ENCODE assay signal across 15 mouse cellular contexts in the genomic region with DNA sequence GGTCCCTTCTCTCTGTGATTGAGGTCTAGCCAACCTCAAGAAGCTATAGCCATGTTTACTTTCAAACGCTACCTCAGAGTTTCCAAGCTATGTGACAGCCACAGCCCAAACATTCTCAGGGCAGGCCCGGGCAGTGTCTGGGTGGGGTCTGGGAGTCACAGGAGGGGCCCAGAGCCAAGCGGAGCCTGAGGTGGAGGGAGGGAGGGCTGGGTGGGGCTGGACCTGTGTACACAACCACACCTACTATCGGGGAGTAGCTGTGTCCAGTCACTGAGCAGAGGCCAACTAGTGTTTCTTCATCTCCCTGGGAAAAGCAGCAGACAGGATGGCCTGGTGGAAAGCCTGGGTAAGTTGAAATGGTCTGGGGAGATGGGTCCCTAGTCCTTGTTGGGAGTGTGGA. TPM values are rescaled to one million over a fixed set of nuclear protein-coding genes. Genes with fewer than 3 reads are reported as not detected.
DNase-seq lines count a peak whose midpoint lies in the region; ATAC-seq and TF ChIP-seq lines count a peak whose summit lies in the region.
"Had no signal": no experiment of that assay in that cellular context is flagged by ENCODE, and none has a peak within 500 bp of the region (broad histone marks: within the 10 kb centered on the region; RNA-seq: fewer than 3 reads in every experiment).

Gene Anxa8 (plus strand): TSS at position 251 of the 400 bp plus-strand sequence.

- no peak within 1 kb of the TSS for H3ac ChIP-seq in C2C12 (ENCODE audit: control insufficient read depth, insufficient read length, low read depth)

- no peaks in the 10 kb centered on the region for H3K9me3 ChIP-seq in limb, embryonic 14.5 days (ENCODE audit: control insufficient read depth, low read length)
- H3K9me3 ChIP-seq: forebrain, embryonic 15.5 days; heart, embryonic 13.5 days; hindbrain, embryonic 15.5 days had no signal

- H3K4me3 ChIP-seq in C2C12 (ENCODE audit: insufficient read depth, poor library complexity, severe bottlenecking): peak within 1 kb of the TSS; percentile 21
- H3K4me3 ChIP-seq in limb, embryonic 14.5 days (replicated peaks; ENCODE audit: low read length): no peak within 1 kb of the TSS
- H3K4me3 ChIP-seq: forebrain, embryonic 15.5 days; heart, embryonic 13.5 days; hindbrain, embryonic 15.5 days; layer of hippocampus, adult 2 months had no signal

- H3K79me3 ChIP-seq in C2C12 (ENCODE audit: low read depth): peaks cover 9% of the 10 kb centered on the region

- ATAC-seq in limb, embryonic 14.5 days (ENCODE audit: low FRiP score, low read depth): no peak
- ATAC-seq in cerebellum, adult (ENCODE audit: insufficient number of reproducible peaks, low FRiP score, low TSS enrichment): no peak
- ATAC-seq: forebrain, embryonic 15.5 days had no signal

- WGBS in limb, embryonic 14.5 days: 53% methylated on average over 4 of the region's 4 CpGs

- H3K9ac ChIP-seq in limb, embryonic 14.5 days (ENCODE audit: low read depth, low read length, severe bottlenecking): peak within 1 kb of the TSS; percentile 16; the same call in 1 of the 2 replicates
- H3K9ac ChIP-seq: forebrain, embryonic 15.5 days; heart, embryonic 13.5 days; hindbrain, embryonic 15.5 days had no signal

- peaks cover 27% of the 10 kb centered on the region for H3K79me2 ChIP-seq in C2C12 (ENCODE audit: control insufficient read depth, insufficient read depth)

- TF ChIP-seq POLR2A in limb, embryonic 14.5 days (IDR thresholded peaks at IDR 0.05; ENCODE audit: borderline replicate concordance, extremely low read depth, insufficient read depth, insufficient read length): no peak

- H3K4me1 ChIP-seq in limb, embryonic 14.5 days (ENCODE audit: control insufficient read depth, insufficient read depth, low read length): peaks cover 6% of the 10 kb centered on the region; the same call in 1 of the 2 replicates
- H3K4me1 ChIP-seq: forebrain, embryonic 15.5 days; heart, embryonic 13.5 days; hindbrain, embryonic 15.5 days had no signal

- TF ChIP-seq CTCF in C2C12 (IDR thresholded peaks at IDR 0.05; ENCODE audit: control insufficient read depth, insufficient read depth, insufficient read length): no peak

- peak; percentile 31 for DNase-seq in ZHBTc4 (ENCODE audit: low read depth, low spot score)
- DNase-seq in limb, embryonic 14.5 days (ENCODE audit: low spot score): no peak
- DNase-seq in skeletal muscle tissue, adult 2 months (ENCODE audit: low read depth, low spot score): peak; percentile 22
- no peak for DNase-seq in spleen, adult 12 weeks (ENCODE audit: low spot score)
- no peak for DNase-seq in adrenal gland, adult 2 months
- DNase-seq: spleen, adult 18-20 months; thymus, postnatal 14 days had no signal

- 0 out of 2 replicates have a peak within 1 kb of the TSS, but pooled peaks have one; percentile 10 for H3K4me2 ChIP-seq in limb, embryonic 14.5 days (replicated peaks; ENCODE audit: low read depth, low read length, severe bottlenecking)
- H3K4me2 ChIP-seq: forebrain, embryonic 15.5 days; heart, embryonic 13.5 days; hindbrain, embryonic 15.5 days had no signal

- H3K27ac ChIP-seq in limb, embryonic 14.5 days (replicated peaks; ENCODE audit: low read depth, low read length): no peak within 1 kb of the TSS
- H3K27ac ChIP-seq: forebrain, embryonic 15.5 days; heart, embryonic 13.5 days; hindbrain, embryonic 15.5 days; layer of hippocampus, adult 2 months; macrophage had no signal

- H3K27me3 ChIP-seq in C2C12 (ENCODE audit: control insufficient read depth, insufficient read depth, insufficient read length): no peaks in the 10 kb centered on the region
- no peaks in the 10 kb centered on the region for H3K27me3 ChIP-seq in limb, embryonic 14.5 days (ENCODE audit: control insufficient read depth, insufficient read depth, low read length)
- H3K27me3 ChIP-seq: forebrain, embryonic 15.5 days had no signal

- H3K36me3 ChIP-seq in C2C12 (ENCODE audit: control insufficient read depth, insufficient read depth): peaks cover 3% of the 10 kb centered on the region
- H3K36me3 ChIP-seq in limb, embryonic 14.5 days (ENCODE audit: control insufficient read depth, insufficient read depth, low read length): no peaks in the 10 kb centered on the region
- H3K36me3 ChIP-seq: forebrain, embryonic 15.5 days; heart, embryonic 13.5 days; hindbrain, embryonic 15.5 days had no signal

TF ChIP-seq in C2C12, 6 proteins besides CTCF, POLR2A, EP300 and RAD21:
- TF ChIP-seq USF1 (IDR thresholded peaks at IDR 0.05; ENCODE audit: low read depth) (no peak), FOSL1 (IDR thresholded peaks at IDR 0.05; ENCODE audit: insufficient read depth, low read length, poor library complexity, severe bottlenecking) (no peak), MYOD1 (IDR thresholded peaks at IDR 0.05; ENCODE audit: control insufficient read depth, insufficient read length, low read depth) (no peak)

RNA-seq across cellular contexts. Expression of gene Anxa8, which starts in this region (rescaled TPM):
- polyA plus RNA-seq in C2C12 (2012; fragmentation: generic; extraction: Trizol): 33.1 TPM
- polyA plus RNA-seq in limb, embryonic 14.5 days (2012; rRNA removed): 14.5 and 23.7 TPM in 2 replicates
- polyA plus RNA-seq in limb, embryonic 14.5 days (2014; fragmentation: Nextera tagmentation; extraction: Ambion mirVana): 35.9 and 42.5 TPM in 2 replicates
- 1 to 10 TPM; 3.6 to 5.9 TPM for total RNA-seq in adrenal gland, adult 2 months (2021)
- polyA plus RNA-seq in adrenal gland, adult 2 months (2012; rRNA removed): 0.74 and 1.2 TPM in 2 replicates
- total RNA-seq: MEL had no signal
- polyA plus RNA-seq: forebrain, embryonic 15.5 days; macrophage had no signal

Comparison
In these comparisons a context has a peak if more than half of its experiments do, and no peak if none do; other contexts are left out.
1. DNase-seq: peak in ZHBTc4 (single experiment) and skeletal muscle tissue, adult 2 months (single experiment); none in limb, embryonic 14.5 days (single experiment), spleen, adult 12 weeks (single experiment) and adrenal gland, adult 2 months (single experiment).